Mouse (Mus musculus): Measurements from ENCODE around the gene Cul5.

GRCm38 (mm10) chr9:53594764-53595163 is 75.0 kb downstream of the Cul5 start:
- TF ChIP-seq CTCF (IDR thresholded peaks at IDR 0.05; ENCODE audit: borderline replicate concordance, control insufficient read depth, extremely low read depth, insufficient read depth, low read length, poor library complexity) (peak; percentile 65; the same call in 1 of the 2 replicates), POLR2A (IDR thresholded peaks at IDR 0.05; ENCODE audit: control insufficient read depth, extremely low read depth, insufficient read depth, low read length, poor library complexity) (no peak)
